Mouse (Mus musculus): Measurements from ENCODE around the gene Rhox3g. TPM values are rescaled to one million over a fixed set of nuclear protein-coding genes. Genes with fewer than 3 reads are reported as not detected.

Rhox3g gene
- total RNA-seq (2023) = not detected

GRCm38 (mm10) chrX:37628512-37628911 is at the start of gene Rhox3g:
TSS of gene Rhox3g (minus strand) at chrX:37628612.

GRCm38 (mm10) chrX:37673177-37673576 is 44.8 kb upstream of the Rhox3g start, which contains the start of gene Rhox2h:
TSS of gene Rhox2h (minus strand) at chrX:37673277.

GRCm38 (mm10) chrX:37668664-37669063 is 40.3 kb upstream of the Rhox3g start, which contains the start of gene Rhox3h:
TSS of gene Rhox3h (minus strand) at chrX:37668764.

DNA sequence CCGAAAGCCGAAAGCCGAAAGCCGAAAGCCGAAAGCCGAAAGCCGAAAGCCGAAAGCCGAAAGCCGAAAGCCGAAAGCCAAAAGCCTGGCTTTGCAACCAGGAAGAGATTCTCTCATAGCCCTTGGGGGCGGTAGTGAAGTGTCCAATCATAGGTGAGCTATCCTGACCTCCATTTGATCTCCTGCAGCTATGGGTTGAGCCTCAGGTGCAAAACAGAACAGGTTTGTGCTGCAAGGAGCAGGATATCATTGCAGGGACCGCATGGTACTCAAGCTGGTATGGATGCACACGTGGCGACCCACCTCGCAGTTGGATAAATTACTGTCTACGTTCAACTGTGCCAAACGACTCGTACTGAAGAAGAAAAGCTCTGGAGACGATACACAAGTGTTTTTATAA is 22.8 kb upstream of the Rhox3g start, which contains the start of gene Rhox4g:
TSS of gene Rhox4g (minus strand) at position 101 of the 400 bp plus-strand sequence.

DNA sequence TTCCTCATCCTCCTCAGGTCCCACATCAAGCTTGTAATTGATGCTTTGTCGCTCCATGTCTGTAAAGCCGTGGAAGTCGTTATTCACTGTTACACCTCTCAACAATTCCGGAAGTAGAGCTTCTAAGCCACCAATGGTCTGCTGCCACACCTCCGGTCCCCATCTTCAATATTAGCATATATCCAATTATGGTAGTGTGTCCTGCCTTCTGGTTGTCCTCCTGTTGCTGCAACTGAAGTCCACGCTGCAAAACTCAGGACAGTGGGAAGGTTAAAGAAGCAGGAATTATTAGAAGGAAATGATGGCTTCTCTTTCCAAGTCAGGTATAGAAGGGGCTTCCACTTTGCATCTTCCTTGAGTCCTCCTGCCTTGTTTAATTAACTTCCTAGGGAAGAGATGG is 15.0 kb upstream of the Rhox3g start, which contains the start of gene Rhox2g:
TSS of gene Rhox2g (minus strand) at position 101 of the 400 bp plus-strand sequence.

DNA sequence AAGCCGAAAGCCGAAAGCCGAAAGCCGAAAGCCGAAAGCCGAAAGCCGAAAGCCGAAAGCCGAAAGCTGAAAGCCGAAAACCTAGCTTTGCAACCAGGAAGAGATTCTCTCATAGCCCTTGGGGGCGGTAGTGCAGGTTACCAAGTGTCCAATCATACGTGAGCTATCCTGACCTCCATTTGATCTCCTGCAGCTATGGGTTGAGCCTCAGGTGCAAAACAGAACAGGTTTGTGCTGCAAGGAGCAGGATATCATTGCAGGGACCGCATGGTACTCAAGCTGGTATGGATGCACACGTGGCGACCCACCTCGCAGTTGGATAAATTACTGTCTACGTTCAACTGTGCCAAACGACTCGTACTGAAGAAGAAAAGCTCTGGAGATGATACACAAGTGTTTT is 20.8 kb downstream of the Rhox3g start, which contains the start of gene Rhox4f:
TSS of gene Rhox4f (minus strand) at position 101 of the 400 bp plus-strand sequence.

DNA sequence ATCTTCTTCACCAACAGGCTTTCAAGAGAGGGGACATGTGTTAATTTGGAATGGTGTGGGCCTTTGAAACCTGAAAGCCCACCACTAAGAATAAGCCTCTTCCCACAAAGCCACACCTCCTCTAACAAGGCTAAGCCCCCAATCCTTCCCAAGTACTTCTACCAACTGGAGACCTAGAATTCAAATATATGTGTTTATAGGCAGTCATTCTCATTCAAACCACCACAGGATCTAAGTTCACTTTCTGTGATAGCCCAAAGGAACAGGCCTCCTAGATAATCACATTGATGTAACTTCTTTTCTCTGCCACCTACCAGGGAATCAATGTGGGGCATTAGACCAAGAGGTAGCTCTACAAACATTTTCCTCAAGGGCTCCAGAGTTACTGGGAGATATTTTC is 47.7 kb downstream of the Rhox3g start, which contains the start of gene Rhox3f:
TSS of gene Rhox3f (plus strand) at position 301 of the 400 bp plus-strand sequence.

Other genes with a start within 250 kb of the Rhox3g start
- not detected for gene Rhox3a2, start 248.6 kb downstream of the Rhox3g start, total RNA-seq (2023)
- gene Rhox4a2, start 237.8 kb downstream of the Rhox3g start, total RNA-seq (2023) = not detected
- gene Rhox2b, start 216.5 kb downstream of the Rhox3g start, total RNA-seq (2023) = not detected
- not detected for gene Rhox4b, start 196.1 kb downstream of the Rhox3g start, total RNA-seq (2023)
- gene Rhox2c, start 174.9 kb downstream of the Rhox3g start, total RNA-seq (2023) = not detected
- not detected for gene Rhox3c, start 170.0 kb downstream of the Rhox3g start, total RNA-seq (2023)
- gene Rhox4c, start 148.3 kb downstream of the Rhox3g start, total RNA-seq (2023) = not detected
- gene Rhox2d, start 135.2 kb downstream of the Rhox3g start, total RNA-seq (2023) = not detected
- not detected for gene Rhox4d, start 114.3 kb downstream of the Rhox3g start, total RNA-seq (2023)
- gene Rhox2e, start 98.2 kb downstream of the Rhox3g start, total RNA-seq (2023) = not detected
- not detected for gene Rhox3e, start 86.6 kb downstream of the Rhox3g start, total RNA-seq (2023)
- not detected for gene Rhox4e, start 71.2 kb downstream of the Rhox3g start, total RNA-seq (2023)
- not detected for gene Rhox2f, start 57.2 kb downstream of the Rhox3g start, total RNA-seq (2023)
- not detected for gene Rhox3f, start 47.6 kb downstream of the Rhox3g start, total RNA-seq (2023)
- gene Rhox4f, start 20.9 kb downstream of the Rhox3g start, total RNA-seq (2023) = not detected
- gene Rhox2g, start 14.9 kb upstream of the Rhox3g start, total RNA-seq (2023) = not detected
- not detected for gene Rhox4g, start 22.7 kb upstream of the Rhox3g start, total RNA-seq (2023)
- not detected for gene Rhox3h, start 40.2 kb upstream of the Rhox3g start, total RNA-seq (2023)
- not detected for gene Rhox2h, start 44.7 kb upstream of the Rhox3g start, total RNA-seq (2023)
- gene Rhox5, start 176.2 kb upstream of the Rhox3g start, total RNA-seq (2023) = not detected
- not detected for gene Rhox6, start 198.3 kb upstream of the Rhox3g start, total RNA-seq (2023)
- gene Rhox7a, start 203.1 kb upstream of the Rhox3g start, total RNA-seq (2023) = not detected

Data from monocyte, adult 59 days (primary cell).